Mouse (Mus musculus) embryonic facial prominence, embryonic 15.5 days (tissue): ENCODE measurements around the gene Srsf10. TPM values are rescaled to one million over a fixed set of nuclear protein-coding genes. Genes with fewer than 3 reads are reported as not detected.

Experiments
- polyA plus RNA-seq: library from polyadenylated mRNA; unstranded; fragments of >200 nt; fragmentation: Nextera tagmentation; extraction: Ambion mirVana; gene quantifications from 2 replicates; pipeline ENCODE4 v1.2.1, GENCODE M21; 2015

Gene Srsf10
- polyA plus RNA-seq, 1 experiment from 2014 or later: 214 TPM

Other genes with a start within 250 kb of the Srsf10 start
- 1.6 and 1.8 TPM in 2 replicates for gene Ifnlr1, start 169.5 kb upstream of the Srsf10 start, polyA plus RNA-seq
- gene Il22ra1, start 127.6 kb upstream of the Srsf10 start, polyA plus RNA-seq: 0.62 and 1.1 TPM in 2 replicates
- gene Myom3, start 96.0 kb upstream of the Srsf10 start, polyA plus RNA-seq: 6.3 and 7.7 TPM in 2 replicates
- 157 and 161 TPM in 2 replicates for gene Pnrc2, start 18.1 kb downstream of the Srsf10 start, polyA plus RNA-seq
- 0.85 and 1.0 TPM in 2 replicates for gene Cnr2, start 39.6 kb downstream of the Srsf10 start, polyA plus RNA-seq
- gene Fuca1, start 65.0 kb downstream of the Srsf10 start, polyA plus RNA-seq: 78.2 and 82.1 TPM in 2 replicates
- gene Hmgcl, start 90.7 kb downstream of the Srsf10 start, polyA plus RNA-seq: 78.2 and 79.8 TPM in 2 replicates
- gene Gale, start 108.0 kb downstream of the Srsf10 start, polyA plus RNA-seq: 44.7 and 48.0 TPM in 2 replicates
- 119 and 126 TPM in 2 replicates for gene Lypla2, start 116.9 kb downstream of the Srsf10 start, polyA plus RNA-seq
- 52.7 and 56.7 TPM in 2 replicates for gene Pithd1, start 131.5 kb downstream of the Srsf10 start, polyA plus RNA-seq
- 43.0 and 44.8 TPM in 2 replicates for gene Eloa, start 166.0 kb downstream of the Srsf10 start, polyA plus RNA-seq
- 427 and 463 TPM in 2 replicates for gene Rpl11, start 197.7 kb downstream of the Srsf10 start, polyA plus RNA-seq